Mouse (Mus musculus) neural tube, embryonic 15.5 days (tissue): ENCODE measurements around the gene Tardbp. TPM values are rescaled to one million over a fixed set of nuclear protein-coding genes. Genes with fewer than 3 reads are reported as not detected.

Experiments
- ATAC-seq: fragments of 200-750 bp; cut with Nextera tagmentation; 2 replicates; pipeline ENCODE4 v1.8.0; 2017; ENCODE audit warnings: mild to moderate bottlenecking, moderate TSS enrichment, moderate library complexity; ENCODE audit not compliant: low FRiP score
- H3K27ac ChIP-seq: fragments of 300-500 bp; sonication (generic); replicated peaks from 2 replicates; pipeline ENCODE4 v1.5.1; 2015; ENCODE audit warnings: mild to moderate bottlenecking, inconsistent platforms
- H3K27me3 ChIP-seq: fragments of 300-500 bp; sonication (generic); replicated peaks from 2 replicates; pipeline ENCODE4 v1.6.1; 2015; ENCODE audit warnings: inconsistent platforms
- H3K36me3 ChIP-seq: fragments of 300-500 bp; sonication (generic); 2 replicates; pipeline ENCODE4 v1.6.1; 2015; ENCODE audit warnings: inconsistent platforms
- H3K4me1 ChIP-seq: fragments of 300-500 bp; sonication (generic); 2 replicates; pipeline ENCODE4 v1.6.1; 2015; ENCODE audit warnings: inconsistent platforms
- H3K4me2 ChIP-seq: fragments of 300-500 bp; sonication (generic); 2 replicates; pipeline ENCODE4 v1.6.1; 2015; ENCODE audit warnings: inconsistent platforms, mild to moderate bottlenecking, moderate library complexity
- H3K4me3 ChIP-seq: fragments of 300-500 bp; sonication (generic); replicated peaks from 2 replicates; pipeline ENCODE4 v1.5.1; 2015; ENCODE audit warnings: mild to moderate bottlenecking, inconsistent platforms
- H3K9ac ChIP-seq: fragments of 300-500 bp; sonication (generic); replicated peaks from 2 replicates; pipeline ENCODE4 v1.6.1; 2015; ENCODE audit warnings: mild to moderate bottlenecking, inconsistent platforms
- H3K9me3 ChIP-seq: fragments of 300-500 bp; sonication (generic); replicated peaks from 2 replicates; pipeline ENCODE4 v1.6.1; 2016; ENCODE audit warnings: inconsistent platforms
- WGBS: fragments of 180-500 bp; shearing (Covaris S2); methylation state at CpG from one replicate; pipeline ENCODE4 v1.1.7; 2015; ENCODE audit warnings: mixed read lengths; 5-methylcytosine and 5-hydroxymethylcytosine counted together
- polyA plus RNA-seq: library from polyadenylated mRNA; unstranded; fragments of >200 nt; fragmentation: Nextera tagmentation; extraction: Ambion mirVana; gene quantifications from 2 replicates; pipeline ENCODE4 v1.2.1, GENCODE M21; 2015

The Tardbp gene
- polyA plus RNA-seq: 155 and 196 TPM in 2 replicates

- Histone ChIP-seq H3K4me1 (peaks cover 29% of the 10 kb centered on the region), H3K4me2 (peak within 1 kb of the TSS; percentile 95), H3K9me3 (no peaks in the 10 kb centered on the region), H3K4me3 (peak within 1 kb of the TSS; percentile 74), H3K27me3 (no peaks in the 10 kb centered on the region), H3K36me3 (peaks cover 31% of the 10 kb centered on the region), H3K9ac (peak within 1 kb of the TSS; percentile 92), H3K27ac (peak within 1 kb of the TSS; percentile 90)
- under 1% methylated on average over 50 of the region's 51 CpGs for WGBS
- peak; percentile 98 for ATAC-seq
These were observed at the start of gene Tardbp for GRCm38 (mm10) chr4:148626623-148627185. TSS of gene Tardbp (minus strand) at chr4:148627019.

DNA sequence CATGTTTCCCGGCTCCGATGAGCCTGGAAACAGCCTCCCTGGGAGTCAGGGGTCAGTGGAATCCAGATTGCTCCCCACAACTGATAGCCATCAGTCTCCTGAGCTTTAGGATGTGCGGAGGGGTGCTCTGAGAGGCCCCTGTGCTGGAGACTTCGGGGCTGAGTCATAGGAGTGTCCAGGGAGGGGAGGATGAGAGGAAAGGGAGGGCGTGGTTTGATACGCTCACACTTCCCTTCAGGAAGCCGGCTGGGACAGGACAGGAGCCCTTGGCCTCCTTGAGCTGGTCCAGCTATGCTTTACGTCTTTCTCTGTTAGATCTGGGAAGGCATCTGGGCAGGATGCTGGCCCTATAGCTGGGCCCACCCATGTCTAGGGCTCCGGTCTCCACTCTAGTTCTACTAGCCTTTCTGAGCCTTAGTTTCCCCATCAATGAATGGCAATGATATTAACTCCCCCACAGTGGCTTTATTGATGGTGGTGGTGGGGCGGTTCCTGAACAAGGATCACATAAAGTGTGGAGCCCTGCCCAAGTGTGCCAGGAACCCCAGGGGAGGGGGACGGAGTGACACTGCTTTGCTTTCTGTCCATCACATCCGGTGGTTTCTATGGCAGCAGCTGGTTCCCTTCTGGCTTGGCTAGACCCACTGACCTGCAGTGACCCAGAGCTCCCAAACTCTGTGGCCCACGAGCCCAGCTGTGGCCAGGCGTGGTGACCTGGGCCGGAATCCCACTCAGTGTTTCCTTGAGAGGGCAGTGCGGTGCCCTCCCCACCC lies 49.6 kb upstream of the Tardbp start:
- Histone ChIP-seq H3K36me3 (no peaks in the 10 kb centered on the region), H3K9me3 (no peaks in the 10 kb centered on the region), H3K27ac (no peak overlapping the region), H3K4me2 (0 out of 2 replicates have a peak overlapping the region, but pooled peaks have one; percentile 9), H3K9ac (no peak overlapping the region), H3K27me3 (no peaks in the 10 kb centered on the region; the same call in 1 of the 2 replicates), H3K4me3 (no peak overlapping the region), H3K4me1 (peaks cover 22% of the 10 kb centered on the region)
- 45% methylated on average over 16 of the region's 16 CpGs for WGBS
- ATAC-seq: no peak

DNA sequence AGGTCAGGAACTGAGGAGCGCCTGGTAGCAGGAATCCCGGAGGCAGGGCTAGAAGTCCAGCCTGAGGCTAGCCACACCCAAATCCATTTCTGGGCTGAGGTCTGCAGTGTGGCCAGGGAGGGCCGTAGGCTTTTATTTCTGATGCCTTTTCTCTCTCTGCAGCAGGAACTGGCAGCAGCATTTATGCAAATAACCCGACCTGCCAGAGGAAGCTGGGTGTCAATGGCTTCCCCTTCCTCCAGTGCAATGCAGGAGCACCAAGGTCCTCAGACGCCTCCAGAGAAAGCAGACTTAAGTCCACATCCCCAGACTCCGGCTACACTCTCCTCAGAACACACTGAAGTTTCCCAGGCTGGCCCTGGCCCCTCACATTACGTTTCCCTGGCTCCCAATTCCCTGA lies 48.2 kb upstream of the Tardbp start:
- Histone ChIP-seq H3K36me3 (no peaks in the 10 kb centered on the region), H3K4me2 (no peak overlapping the region), H3K9ac (no peak overlapping the region), H3K27me3 (no peaks in the 10 kb centered on the region; the same call in 1 of the 2 replicates), H3K4me3 (no peak overlapping the region), H3K9me3 (no peaks in the 10 kb centered on the region), H3K27ac (no peak overlapping the region), H3K4me1 (peaks cover 21% of the 10 kb centered on the region)
- WGBS: 48% methylated on average over 7 of the region's 7 CpGs
- no peak for ATAC-seq

DNA sequence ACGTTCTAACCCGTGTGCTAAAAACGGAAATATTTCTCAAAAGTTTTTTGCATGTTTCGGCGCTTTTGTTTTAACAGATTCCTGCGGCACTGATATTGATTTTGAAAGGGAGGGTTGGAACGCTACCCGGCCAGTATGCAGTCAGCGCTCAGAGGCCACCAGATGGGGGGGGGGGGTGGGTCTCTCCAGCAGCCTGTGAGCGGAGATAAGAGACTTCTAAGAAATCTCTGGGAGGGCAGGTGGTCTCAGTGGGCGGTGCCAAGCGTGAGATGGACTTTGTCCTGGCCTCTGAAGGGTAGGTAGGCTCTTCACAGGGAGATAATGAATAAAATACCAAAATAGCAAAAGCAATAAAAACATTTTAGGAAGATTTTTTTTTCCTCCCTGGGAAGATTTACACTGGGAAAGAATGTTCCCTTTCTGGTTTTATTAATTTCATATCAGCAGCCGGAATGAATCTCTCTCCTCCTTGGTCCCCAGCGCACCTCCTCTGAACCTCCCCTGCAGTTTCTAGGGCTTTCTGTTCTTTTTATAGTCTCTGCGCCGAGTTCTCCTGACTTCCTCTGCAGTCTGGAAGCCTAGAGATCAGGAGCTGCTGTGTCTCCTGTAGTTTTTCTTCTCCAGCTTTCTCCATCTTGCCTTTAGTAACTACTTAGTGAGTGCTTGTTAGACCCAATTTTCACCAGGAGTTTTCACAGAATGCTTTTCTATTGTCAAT lies 44.6 kb upstream of the Tardbp start:
- Histone ChIP-seq H3K9me3 (no peaks in the 10 kb centered on the region), H3K36me3 (no peaks in the 10 kb centered on the region), H3K27me3 (no peaks in the 10 kb centered on the region; the same call in 1 of the 2 replicates), H3K27ac (no peak overlapping the region), H3K4me1 (peaks cover 16% of the 10 kb centered on the region), H3K9ac (no peak overlapping the region), H3K4me2 (no peak overlapping the region), H3K4me3 (no peak overlapping the region)
- ATAC-seq: no peak
- 60% methylated on average over 16 of the region's 16 CpGs for WGBS

GRCm38 (mm10) chr4:148667006-148667755 lies 40.4 kb upstream of the Tardbp start:
- no peak for ATAC-seq
- H3K27me3 ChIP-seq: no peaks in the 10 kb centered on the region; the same call in 1 of the 2 replicates
- no peaks in the 10 kb centered on the region for H3K9me3 ChIP-seq
- H3K27ac ChIP-seq: no peak overlapping the region
- WGBS: 83% methylated on average over 15 of the region's 15 CpGs
- no peak overlapping the region for H3K4me3 ChIP-seq
- peaks cover 24% of the 10 kb centered on the region for H3K4me1 ChIP-seq
- no peak overlapping the region for H3K9ac ChIP-seq
- no peak overlapping the region for H3K4me2 ChIP-seq
- H3K36me3 ChIP-seq: no peaks in the 10 kb centered on the region

- Histone ChIP-seq H3K9ac (no peak overlapping the region), H3K27ac (no peak overlapping the region), H3K9me3 (no peaks in the 10 kb centered on the region), H3K36me3 (no peaks in the 10 kb centered on the region), H3K27me3 (no peaks in the 10 kb centered on the region; the same call in 1 of the 2 replicates), H3K4me3 (no peak overlapping the region), H3K4me2 (no peak overlapping the region), H3K4me1 (peaks cover 30% of the 10 kb centered on the region)
- no peak for ATAC-seq
- 36% methylated on average over 6 of the region's 6 CpGs for WGBS
These were observed 37.2 kb upstream of the Tardbp start for GRCm38 (mm10) chr4:148664021-148664420.

- Histone ChIP-seq H3K4me2 (no peak overlapping the region), H3K27me3 (no peaks in the 10 kb centered on the region; the same call in 1 of the 2 replicates), H3K36me3 (no peaks in the 10 kb centered on the region), H3K9me3 (no peaks in the 10 kb centered on the region), H3K4me1 (peaks cover 30% of the 10 kb centered on the region), H3K4me3 (no peak overlapping the region), H3K27ac (peak overlapping the region; percentile 37), H3K9ac (no peak overlapping the region)
- no peak for ATAC-seq
- 77% methylated on average over 7 of the region's 7 CpGs for WGBS
These were observed 36.5 kb upstream of the Tardbp start for GRCm38 (mm10) chr4:148663326-148663725.

- no peaks in the 10 kb centered on the region for H3K36me3 ChIP-seq
- no peak overlapping the region; the same call in 1 of the 2 replicates for H3K4me3 ChIP-seq
- no peak overlapping the region for H3K9ac ChIP-seq
- 16% methylated on average over 21 of the region's 21 CpGs for WGBS
- H3K4me1 ChIP-seq: peaks cover 28% of the 10 kb centered on the region
- peak overlapping the region; percentile 43 for H3K4me2 ChIP-seq
- no peaks in the 10 kb centered on the region; the same call in 1 of the 2 replicates for H3K27me3 ChIP-seq
- ATAC-seq: peak; percentile 73
- H3K27ac ChIP-seq: peak overlapping the region; percentile 37
- no peaks in the 10 kb centered on the region for H3K9me3 ChIP-seq
These were observed 35.5 kb upstream of the Tardbp start for GRCm38 (mm10) chr4:148662168-148662965.

DNA sequence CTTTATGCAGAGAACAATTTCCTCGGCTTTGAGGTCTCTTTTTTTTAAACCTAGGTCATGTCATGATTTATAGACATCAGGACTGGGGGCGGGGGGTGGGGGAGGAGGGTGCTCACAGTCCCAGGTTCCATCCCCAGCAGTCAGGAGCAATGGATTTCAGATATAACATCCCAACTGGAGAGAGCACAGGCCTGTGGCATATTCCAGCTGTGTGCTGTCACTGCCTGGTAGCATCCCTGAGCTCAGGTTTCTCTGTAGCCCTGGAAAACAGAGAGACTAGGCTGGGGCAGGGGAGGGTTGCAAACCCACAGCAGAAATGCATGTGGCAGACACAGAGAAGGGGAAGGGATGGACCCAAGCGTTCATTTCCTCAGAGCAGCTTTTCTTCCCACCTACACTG lies 33.4 kb upstream of the Tardbp start:
- H3K9ac ChIP-seq: no peak overlapping the region
- H3K4me3 ChIP-seq: no peak overlapping the region
- no peak overlapping the region for H3K27ac ChIP-seq
- no peaks in the 10 kb centered on the region for H3K9me3 ChIP-seq
- 46% methylated on average over 3 of the region's 3 CpGs for WGBS
- peaks cover 36% of the 10 kb centered on the region for H3K4me1 ChIP-seq
- no peaks in the 10 kb centered on the region for H3K36me3 ChIP-seq
- no peak for ATAC-seq
- H3K4me2 ChIP-seq: no peak overlapping the region
- no peaks in the 10 kb centered on the region; the same call in none of the 2 replicates for H3K27me3 ChIP-seq

DNA sequence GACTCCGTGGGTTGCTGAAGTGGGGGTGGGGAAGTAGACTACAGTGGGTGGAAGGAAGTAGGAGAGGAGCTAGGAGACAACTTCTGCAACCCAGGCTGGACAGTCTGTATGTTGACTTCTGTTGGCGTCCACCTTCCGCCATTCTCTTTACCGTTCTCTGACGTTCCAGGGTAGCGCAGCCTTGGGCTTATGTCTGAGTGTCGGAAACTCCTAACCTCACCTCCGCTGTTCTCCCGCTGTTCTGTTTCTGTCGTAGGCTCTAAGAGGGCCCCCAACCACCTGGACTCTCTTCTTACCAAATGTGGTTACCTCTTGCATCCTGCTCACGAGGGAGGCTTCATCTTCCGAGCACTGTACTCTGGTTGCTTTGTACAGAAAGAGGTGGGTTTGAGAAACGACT lies 31.0 kb upstream of the Tardbp start:
- H3K27ac ChIP-seq: no peak overlapping the region
- H3K4me2 ChIP-seq: no peak overlapping the region
- no peak for ATAC-seq
- no peak overlapping the region for H3K4me3 ChIP-seq
- H3K36me3 ChIP-seq: no peaks in the 10 kb centered on the region
- no peaks in the 10 kb centered on the region; the same call in 1 of the 2 replicates for H3K27me3 ChIP-seq
- no peak overlapping the region for H3K9ac ChIP-seq
- no peaks in the 10 kb centered on the region for H3K9me3 ChIP-seq
- H3K4me1 ChIP-seq: peaks cover 23% of the 10 kb centered on the region
- WGBS: 89% methylated on average over 13 of the region's 13 CpGs
